Mouse (Mus musculus): ENCODE results near the gene Zfp30. TPM values are rescaled to one million over a fixed set of nuclear protein-coding genes. Genes with fewer than 3 reads are reported as not detected.
A peak's percentile ranks its signal among the peaks of the same experiment; 100 is the strongest.

The Zfp30 gene
- total RNA-seq, 2 experiments from 2014 or later: 0.17 to 0.37 TPM

DNA sequence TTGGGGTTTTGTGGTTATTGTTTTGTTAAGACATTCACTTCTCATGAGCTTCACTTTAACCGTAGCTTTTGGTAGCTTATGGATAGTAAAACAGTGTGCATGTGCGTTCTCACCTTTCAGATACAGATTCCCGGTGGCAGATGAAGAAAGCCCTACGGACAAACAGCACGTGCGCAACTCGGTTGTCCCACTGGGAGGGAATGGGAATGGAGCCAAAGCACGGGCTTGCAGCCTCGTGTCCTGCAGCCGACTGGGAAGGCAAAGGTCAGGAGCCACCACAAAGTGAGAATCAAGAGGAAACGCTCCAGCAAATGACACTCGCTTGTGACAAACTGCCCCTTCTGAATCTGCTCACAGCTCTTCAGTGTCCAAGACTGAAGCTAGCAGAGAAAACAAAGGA, 44.2 kb downstream of the Zfp30 start:
- no peak for ATAC-seq (replicated peaks; ENCODE audit: poor library complexity)

DNA sequence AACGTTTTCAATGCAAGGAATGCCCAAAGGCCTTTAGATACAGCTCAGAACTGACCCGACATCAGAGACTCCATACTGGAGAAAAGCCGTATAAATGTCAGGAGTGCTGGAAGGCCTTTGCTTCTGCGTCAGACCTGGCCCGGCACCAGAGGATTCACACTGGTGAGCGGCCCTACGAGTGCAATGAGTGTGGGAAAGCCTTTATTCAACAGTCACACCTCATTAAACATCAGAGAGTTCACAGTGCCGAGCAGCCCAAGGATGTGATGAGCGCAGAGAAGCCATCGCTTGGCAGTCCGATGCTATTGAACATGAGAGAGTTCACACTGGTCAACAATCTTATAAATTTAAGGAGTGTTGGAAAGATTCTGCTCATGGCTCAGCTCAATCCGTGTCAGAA, 46.0 kb downstream of the Zfp30 start:
- ATAC-seq (replicated peaks; ENCODE audit: poor library complexity): no peak

DNA sequence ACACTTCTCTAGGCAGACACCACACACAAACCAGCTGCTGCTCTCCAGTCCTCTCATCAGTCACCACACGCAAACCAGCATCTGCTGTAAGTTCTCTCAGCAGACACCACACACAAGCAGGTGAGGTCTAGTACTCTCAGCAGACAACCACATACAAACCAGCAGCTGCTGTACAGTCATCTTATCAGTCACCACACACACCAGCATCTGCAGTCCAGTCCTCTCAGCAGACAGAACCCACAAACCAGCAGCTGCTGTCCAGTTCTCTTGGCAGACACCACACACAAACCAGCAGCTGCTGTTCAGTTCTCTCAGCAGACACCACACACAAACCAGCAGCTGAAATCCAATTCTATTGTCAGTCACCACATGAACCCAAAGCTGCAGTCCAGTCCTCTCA, 53.0 kb downstream of the Zfp30 start:
- peak; percentile 34; the same call in 1 of the 2 replicates for ATAC-seq (replicated peaks; ENCODE audit: poor library complexity)

DNA sequence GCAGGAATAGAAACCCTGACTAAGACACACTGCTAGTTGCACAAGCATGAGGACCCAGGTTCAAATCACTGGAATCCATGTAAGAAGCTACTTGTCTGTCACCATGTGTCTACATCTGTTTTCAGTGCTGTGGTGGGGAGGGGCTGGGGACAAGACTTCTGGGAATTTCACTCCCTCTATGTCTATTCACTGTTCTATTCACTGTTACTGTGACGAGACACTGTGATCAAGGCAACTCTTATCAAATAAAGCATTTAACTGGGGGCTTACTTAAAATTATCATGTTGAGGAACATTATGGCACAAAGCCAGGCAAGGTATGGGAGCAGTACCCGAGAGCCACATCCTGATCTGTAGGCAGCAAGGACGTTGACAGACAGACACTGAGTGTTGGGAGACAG, 55.5 kb downstream of the Zfp30 start:
- ATAC-seq (replicated peaks; ENCODE audit: poor library complexity): no peak

DNA sequence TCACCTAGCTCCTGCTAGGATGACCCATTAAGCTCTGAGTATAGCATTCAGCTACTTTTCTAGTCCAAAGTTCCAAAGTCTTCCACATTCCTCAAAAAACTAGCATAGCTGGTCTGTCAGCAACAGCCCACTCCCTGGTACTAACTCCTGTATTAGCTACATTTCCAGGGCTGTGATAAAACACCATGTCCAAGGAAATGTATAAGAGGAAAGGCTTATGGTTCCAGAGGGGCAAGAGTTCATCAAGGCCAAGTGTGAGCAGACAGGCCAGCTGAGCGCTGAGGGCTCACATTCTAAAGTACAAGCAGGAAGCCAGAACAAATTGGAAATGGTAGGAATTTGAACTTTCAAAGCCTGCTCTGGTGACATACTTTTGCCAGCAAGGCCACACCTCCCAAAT, 58.3 kb downstream of the Zfp30 start:
- no peak for ATAC-seq (replicated peaks; ENCODE audit: poor library complexity)

Other genes with a start within 250 kb of the Zfp30 start
- not detected in 2 replicates for gene Catsperg2, start 57.0 kb upstream of the Zfp30 start, total RNA-seq (2015)
- gene Catsperg2, start 57.0 kb upstream of the Zfp30 start, total RNA-seq (2017): not detected in 2 replicates
- 11.4 and 14.8 TPM in 2 replicates for gene Zfp84, start 15.4 kb upstream of the Zfp30 start, total RNA-seq (2015)
- gene Zfp84, start 15.4 kb upstream of the Zfp30 start, total RNA-seq (2017): 17.7 and 19.0 TPM in 2 replicates
- 4.8 and 5.7 TPM in 2 replicates for gene Zfp790, start 32.1 kb downstream of the Zfp30 start, total RNA-seq (2015)
- gene Zfp790, start 32.1 kb downstream of the Zfp30 start, total RNA-seq (2017): 9.4 and 10.0 TPM in 2 replicates
- 3.3 TPM in 2 replicates for gene Zfp940, start 69.7 kb downstream of the Zfp30 start, total RNA-seq (2015)
- 4.0 and 5.2 TPM in 2 replicates for gene Zfp940, start 69.7 kb downstream of the Zfp30 start, total RNA-seq (2017)
- gene Zfp420, start 76.0 kb downstream of the Zfp30 start, total RNA-seq (2015): 4.5 and 7.4 TPM in 2 replicates
- gene Zfp420, start 76.0 kb downstream of the Zfp30 start, total RNA-seq (2017): 0.96 and 2.9 TPM in 2 replicates
- 6.9 and 8.0 TPM in 2 replicates for gene Zfp27, start 122.6 kb downstream of the Zfp30 start, total RNA-seq (2015)
- gene Zfp27, start 122.6 kb downstream of the Zfp30 start, total RNA-seq (2017): 5.5 and 12.1 TPM in 2 replicates
- gene Zfp383, start 124.2 kb downstream of the Zfp30 start, total RNA-seq (2015): 0.95 and 1.1 TPM in 2 replicates
- 1.00 and 1.0 TPM in 2 replicates for gene Zfp383, start 124.2 kb downstream of the Zfp30 start, total RNA-seq (2017)
- gene Zfp74, start 170.1 kb downstream of the Zfp30 start, total RNA-seq (2015): 14.5 and 19.5 TPM in 2 replicates
- gene Zfp74, start 170.1 kb downstream of the Zfp30 start, total RNA-seq (2017): 7.2 and 8.0 TPM in 2 replicates
- gene Zfp568, start 200.0 kb downstream of the Zfp30 start, total RNA-seq (2015): 17.2 and 22.3 TPM in 2 replicates
- 38.4 and 53.5 TPM in 2 replicates for gene Zfp568, start 200.0 kb downstream of the Zfp30 start, total RNA-seq (2017)

All from megakaryocyte progenitor cell, adult 5-6 weeks (primary cell).